Mouse (Mus musculus): ENCODE results near the gene Col24a1. TPM values are rescaled to one million over a fixed set of nuclear protein-coding genes. Genes with fewer than 3 reads are reported as not detected.

The Col24a1 gene
- polyA plus RNA-seq, 1 experiment from 2014 or later: 0.39 TPM

DNA sequence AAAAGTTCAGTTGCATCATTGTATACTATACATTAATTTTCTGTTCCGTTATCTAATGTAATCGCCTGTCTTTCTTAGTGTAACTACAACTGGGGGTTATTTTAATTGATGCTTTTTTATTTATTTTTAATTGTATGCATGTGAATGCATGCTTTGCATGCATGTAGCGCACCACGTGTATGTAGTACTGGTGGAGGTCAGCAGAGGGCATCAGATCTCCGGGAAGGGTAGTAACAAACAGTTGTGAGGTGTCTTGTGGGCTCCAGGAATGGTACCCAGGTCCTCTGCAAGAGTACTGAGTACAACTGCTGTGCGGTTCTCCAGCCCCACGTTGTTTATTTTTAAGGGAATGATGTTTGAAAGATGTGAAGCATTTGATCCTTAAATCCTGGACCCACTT, 306.8 kb downstream of the Col24a1 start:
- WGBS: 95% methylated on average over 7 of the region's 7 CpGs
- H3K4me1 ChIP-seq (replicated peaks): peaks cover 8% of the 10 kb centered on the region; the same call in 1 of the 2 replicates

DNA sequence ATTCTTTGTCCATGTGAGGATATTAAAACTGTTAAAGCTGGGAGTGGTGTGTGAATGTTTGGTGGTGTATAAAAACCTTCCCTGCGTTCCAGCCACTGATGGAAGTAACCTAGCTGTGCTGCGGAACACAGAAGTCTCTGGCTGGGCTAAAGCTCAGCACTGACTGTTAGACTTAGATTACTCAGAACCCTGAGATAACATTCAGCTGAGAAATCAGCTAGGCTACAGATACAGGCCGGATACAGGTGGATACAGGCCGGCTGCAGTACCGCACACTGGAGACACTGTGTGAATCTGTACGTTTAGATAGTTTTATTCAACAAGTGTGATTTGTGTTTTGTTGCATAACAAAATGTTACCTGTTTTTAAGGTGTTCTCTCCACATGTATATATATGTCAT, 308.5 kb downstream of the Col24a1 start:
- 93% methylated on average over 6 of the region's 6 CpGs for WGBS
- H3K4me3 ChIP-seq: no peak overlapping the region
- DNase-seq (ENCODE audit: low spot score): no peak
- peaks cover 2% of the 10 kb centered on the region; the same call in 1 of the 2 replicates for H3K9me3 ChIP-seq
- peaks cover 89% of the 10 kb centered on the region for H3K36me3 ChIP-seq
- peaks cover 8% of the 10 kb centered on the region; the same call in 1 of the 2 replicates for H3K4me1 ChIP-seq (replicated peaks)
- H3K27me3 ChIP-seq (ENCODE audit: insufficient read depth, poor library complexity, severe bottlenecking): no peaks in the 10 kb centered on the region
- no peak overlapping the region for H3K27ac ChIP-seq

More for the DNA sequence above, 306.8 kb downstream of the Col24a1 start:
- Histone ChIP-seq H3K4me3 (no peak overlapping the region), H3K36me3 (peaks cover 89% of the 10 kb centered on the region), H3K9me3 (peaks cover 2% of the 10 kb centered on the region; the same call in 1 of the 2 replicates), H3K27me3 (ENCODE audit: insufficient read depth, poor library complexity, severe bottlenecking) (no peaks in the 10 kb centered on the region), H3K27ac (no peak overlapping the region)
- no peak for DNase-seq (ENCODE audit: low spot score)

DNA sequence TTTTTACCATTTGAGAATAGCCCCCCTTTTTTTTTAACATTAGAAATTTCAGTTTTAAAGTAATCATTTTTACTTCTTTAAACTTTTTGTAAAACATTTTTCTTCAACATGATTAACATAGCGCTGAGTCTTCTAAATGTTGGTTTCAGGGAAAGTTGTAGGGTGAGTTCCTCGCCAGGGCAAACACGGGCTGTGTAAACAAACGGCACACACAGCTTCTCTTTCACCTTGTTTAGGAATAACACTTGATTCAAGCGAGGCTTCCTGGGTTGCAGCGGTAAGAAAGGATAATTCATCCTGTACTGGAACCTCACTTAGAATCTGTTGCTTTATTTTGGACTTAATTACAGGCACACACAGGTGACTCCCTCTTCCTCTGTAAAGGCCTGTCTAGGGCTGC, 309.1 kb downstream of the Col24a1 start:
- 81% methylated on average over 6 of the region's 6 CpGs for WGBS
- no peaks in the 10 kb centered on the region for H3K27me3 ChIP-seq (ENCODE audit: insufficient read depth, poor library complexity, severe bottlenecking)
- H3K9me3 ChIP-seq: peaks cover 2% of the 10 kb centered on the region; the same call in 1 of the 2 replicates
- H3K4me3 ChIP-seq: no peak overlapping the region
- peaks cover 87% of the 10 kb centered on the region for H3K36me3 ChIP-seq
- H3K4me1 ChIP-seq (replicated peaks): peaks cover 8% of the 10 kb centered on the region; the same call in 1 of the 2 replicates
- no peak overlapping the region for H3K27ac ChIP-seq
- no peak for DNase-seq (ENCODE audit: low spot score)

Other genes with a start within 250 kb of the Col24a1 start
- 0.17 and 0.39 TPM in 2 replicates for gene Clca2, start 193.0 kb upstream of the Col24a1 start, polyA plus RNA-seq (2016; fragmentation: Nextera tagmentation; extraction: Ambion mirVana)
- gene Odf2l, start 173.9 kb upstream of the Col24a1 start, polyA plus RNA-seq (2016; fragmentation: Nextera tagmentation; extraction: Ambion mirVana): 17.8 and 20.1 TPM in 2 replicates